Comparison of ENCODE assay signal across 23 mouse cellular contexts in the genomic region with DNA sequence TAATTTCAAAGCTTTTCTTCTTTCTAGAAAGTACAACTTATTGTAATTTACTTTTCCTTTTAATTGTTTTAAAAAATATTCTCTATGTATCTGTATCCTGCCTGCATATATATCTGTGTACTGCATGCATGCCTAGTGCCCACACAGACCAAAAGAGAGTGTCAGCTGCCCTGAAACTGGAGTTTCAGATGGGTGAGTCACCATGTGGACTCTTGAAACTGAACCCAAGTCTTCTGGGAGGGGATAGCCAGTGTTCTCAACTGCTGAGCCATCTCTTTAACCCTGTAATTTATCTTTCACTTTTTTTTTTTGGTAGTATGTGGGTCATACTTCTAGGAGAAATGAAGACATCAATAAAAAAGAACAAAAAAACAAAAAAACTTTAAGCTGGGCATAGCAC. TPM values are rescaled to one million over a fixed set of nuclear protein-coding genes. Genes with fewer than 3 reads are reported as not detected.
"Had no signal": no experiment of that assay in that cellular context is flagged by ENCODE, and none has a peak within 500 bp of the region (broad histone marks: within the 10 kb centered on the region; RNA-seq: fewer than 3 reads in every experiment).

No protein-coding gene starts in this region.

- H3K9me3 ChIP-seq: kidney, embryonic 15.5 days; limb, embryonic 10.5 days; limb, embryonic 13.5 days; liver, embryonic 12.5 days; liver, embryonic 15.5 days; midbrain, embryonic 13.5 days; neural tube, embryonic 12.5 days; neural tube, embryonic 15.5 days had no signal

- H3K4me2 ChIP-seq: kidney, embryonic 15.5 days; limb, embryonic 13.5 days; liver, embryonic 12.5 days; liver, embryonic 15.5 days; lung, embryonic 14.5 days; midbrain, embryonic 13.5 days; neural tube, embryonic 12.5 days; neural tube, embryonic 15.5 days had no signal

- H3K9ac ChIP-seq: kidney, embryonic 15.5 days; limb, embryonic 13.5 days; liver, embryonic 12.5 days; liver, embryonic 15.5 days; lung, embryonic 14.5 days; midbrain, embryonic 13.5 days; neural tube, embryonic 12.5 days; neural tube, embryonic 15.5 days had no signal

- H3K27me3 ChIP-seq: kidney, embryonic 15.5 days; limb, embryonic 13.5 days; liver, embryonic 12.5 days; liver, embryonic 15.5 days; midbrain, embryonic 13.5 days; neural tube, embryonic 12.5 days; neural tube, embryonic 15.5 days had no signal

- H3K27ac ChIP-seq: kidney, embryonic 15.5 days; limb, embryonic 10.5 days; limb, embryonic 13.5 days; liver, embryonic 12.5 days; liver, embryonic 15.5 days; macrophage; midbrain, embryonic 13.5 days; neural tube, embryonic 12.5 days; neural tube, embryonic 15.5 days; stomach, postnatal 0 days had no signal

- H3K4me3 ChIP-seq: kidney, embryonic 15.5 days; limb, embryonic 10.5 days; limb, embryonic 13.5 days; liver, embryonic 12.5 days; liver, embryonic 15.5 days; midbrain, embryonic 13.5 days; neural tube, embryonic 12.5 days; neural tube, embryonic 15.5 days had no signal

- H3K36me3 ChIP-seq: limb, embryonic 10.5 days; limb, embryonic 13.5 days; liver, embryonic 12.5 days; liver, embryonic 15.5 days; neural tube, embryonic 12.5 days; neural tube, embryonic 15.5 days had no signal

- DNase-seq: kidney, adult 8-10 months; kidney, postnatal 10 days; kidney, postnatal 36 days; liver; lung, embryonic 14.5 days; right cerebral cortex, adult 18-20 months; right cerebral cortex, postnatal 14 days; right cerebral cortex, postnatal 4 days; thymus, adult 2 months; thymus, postnatal 14 days; thymus, postnatal 4 days had no signal

- ATAC-seq: liver, embryonic 12.5 days; lung, postnatal 0 days; midbrain, embryonic 13.5 days; midbrain, embryonic 16.5 days had no signal

RNA-seq across cellular contexts. Expression of gene Drc3, which starts 29.4 kb away (rescaled TPM):
- polyA plus RNA-seq: macrophage had no signal
